Mouse (Mus musculus): ENCODE results near the gene Nemp1. TPM values are rescaled to one million over a fixed set of nuclear protein-coding genes. Genes with fewer than 3 reads are reported as not detected.

Gene Nemp1
- polyA plus RNA-seq, 1 experiment from 2014 or later, result 13.2 TPM

DNA sequence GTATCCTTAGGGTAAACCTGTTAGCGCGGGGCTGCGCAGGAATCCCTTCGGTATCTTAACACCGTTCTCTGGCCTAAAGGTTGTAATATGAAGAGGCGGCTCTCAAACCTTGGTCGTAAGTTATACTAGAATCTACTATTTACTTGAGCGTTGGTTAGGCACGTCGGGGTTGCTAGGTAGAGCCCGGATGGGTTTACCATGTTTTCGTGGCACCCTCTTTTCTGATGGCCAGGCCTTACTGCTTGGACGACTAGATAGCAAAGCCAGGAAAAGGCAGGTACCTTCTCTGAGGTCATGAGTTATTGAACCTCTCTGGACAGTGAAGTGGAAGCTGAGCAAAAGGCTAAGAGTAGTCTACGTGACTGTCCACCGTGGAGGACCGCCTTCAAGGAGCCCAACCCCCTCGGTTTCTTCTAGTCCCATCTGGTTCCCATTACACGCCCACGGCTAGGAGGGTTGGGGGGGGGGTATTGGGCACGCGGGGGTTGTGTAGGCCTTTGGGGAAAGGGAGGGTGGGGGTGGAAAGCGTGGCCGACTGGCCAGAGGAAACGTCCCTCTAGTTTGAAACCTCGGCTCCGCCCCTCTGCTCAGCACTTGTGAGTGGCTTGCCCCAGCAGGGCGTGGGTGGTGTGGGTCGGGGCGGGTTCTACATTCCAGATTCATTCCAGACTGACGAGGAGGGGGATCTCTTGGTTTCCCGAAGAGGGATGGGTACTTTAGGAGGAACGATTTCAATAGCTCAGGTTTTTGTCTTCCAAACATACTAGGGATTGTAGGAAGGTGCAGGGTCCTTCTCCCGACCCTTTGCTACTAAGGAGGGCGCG lies 780 bp downstream of the Nemp1 start:
- Histone ChIP-seq H3K4me1 (ENCODE audit: insufficient read depth) (peaks cover 27% of the 10 kb centered on the region), H3K27me3 (ENCODE audit: insufficient read depth, low read length) (no peaks in the 10 kb centered on the region), H3K4me2 (peak overlapping the region; percentile 88), H3K9me3 (ENCODE audit: low read depth, low read length) (no peaks in the 10 kb centered on the region), H3K9ac (peak overlapping the region; percentile 77), H3K4me3 (ENCODE audit: low read depth, low read length) (peak overlapping the region; percentile 75), H3K36me3 (ENCODE audit: insufficient read depth) (peaks cover 26% of the 10 kb centered on the region), H3K27ac (ENCODE audit: low read depth) (peak overlapping the region; percentile 98)
- ATAC-seq (ENCODE audit: insufficient read depth), result peak; percentile 63
- WGBS, result under 1% methylated on average over 35 of the region's 35 CpGs
- DNase-seq, result peak; percentile 93
- no peak for TF ChIP-seq CTCF (IDR thresholded peaks at IDR 0.05; ENCODE audit: low read depth)

DNA sequence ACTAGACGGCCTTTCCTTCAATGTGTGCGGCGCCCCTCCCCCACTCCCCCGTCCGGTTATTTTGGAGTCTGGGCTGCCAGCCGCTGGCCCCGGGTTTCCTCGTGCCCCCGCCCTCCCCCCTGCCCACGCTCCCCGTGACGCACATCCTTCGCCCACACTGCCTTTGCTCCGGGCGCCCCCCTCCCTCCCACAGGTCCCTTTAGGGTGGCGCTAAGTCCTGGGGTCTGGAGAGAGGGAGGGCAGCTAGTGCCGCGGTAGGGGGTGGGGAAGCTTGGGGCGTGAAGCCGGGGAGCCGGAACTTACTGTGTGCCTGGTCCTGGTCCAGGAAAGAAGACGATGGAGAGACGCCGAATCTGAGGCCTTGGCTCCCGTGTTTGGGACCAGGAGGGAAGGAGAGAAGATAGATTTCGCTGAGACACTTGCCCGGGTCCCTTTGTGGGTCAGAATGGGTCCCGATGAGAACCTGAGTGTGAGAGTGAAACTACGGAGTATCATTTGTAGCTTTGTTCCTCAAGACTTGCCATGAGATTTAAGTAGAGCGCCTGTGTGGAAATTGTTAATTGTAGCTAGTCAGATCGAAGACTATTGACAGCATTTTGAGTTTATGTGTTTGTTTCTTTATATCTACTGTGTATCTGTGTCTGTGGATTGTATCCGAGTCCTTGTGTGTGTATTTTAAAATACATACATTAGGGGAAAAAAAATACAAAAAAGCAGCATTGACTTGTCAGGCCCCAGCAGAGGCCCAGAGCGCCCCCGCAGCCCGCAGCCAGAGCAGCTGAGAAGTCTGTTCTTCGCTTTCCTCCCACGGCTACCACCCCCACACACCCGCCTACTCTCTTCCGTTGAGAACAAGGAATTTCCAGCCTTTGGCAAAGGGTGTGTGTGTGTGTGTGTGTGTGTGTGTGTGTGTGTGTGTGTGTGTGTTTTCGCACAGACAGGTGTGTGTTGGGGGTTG lies 1.7 kb downstream of the Nemp1 start, which contains the start of gene Nab2:
Gene Nab2, minus strand, starts transcription at position 476 of the 958 bp plus-strand sequence.
- peak; percentile 14; the same call in 1 of the 2 replicates for TF ChIP-seq CTCF (IDR thresholded peaks at IDR 0.05; ENCODE audit: low read depth)
- 2% methylated on average over 39 of the region's 40 CpGs for WGBS
- Histone ChIP-seq H3K9ac (peak within 1 kb of the TSS; percentile 77), H3K27ac (ENCODE audit: low read depth) (peak within 1 kb of the TSS; percentile 98), H3K4me1 (ENCODE audit: insufficient read depth) (peaks cover 18% of the 10 kb centered on the region), H3K4me2 (peak within 1 kb of the TSS; percentile 88), H3K36me3 (ENCODE audit: insufficient read depth) (peaks cover 17% of the 10 kb centered on the region), H3K4me3 (ENCODE audit: low read depth, low read length) (peak within 1 kb of the TSS; percentile 75), H3K9me3 (ENCODE audit: low read depth, low read length) (no peaks in the 10 kb centered on the region), H3K27me3 (ENCODE audit: insufficient read depth, low read length) (no peaks in the 10 kb centered on the region)
- DNase-seq (peak; percentile 86), ATAC-seq (ENCODE audit: insufficient read depth) (peak; percentile 47)

- no peak for TF ChIP-seq CTCF (IDR thresholded peaks at IDR 0.05; ENCODE audit: low read depth)
- ATAC-seq (ENCODE audit: insufficient read depth) (no peak), DNase-seq (peak; percentile 79)
- 10% methylated on average over 7 of the region's 7 CpGs for WGBS
- peak overlapping the region; percentile 88 for H3K4me2 ChIP-seq
- H3K9ac ChIP-seq, result no peak overlapping the region
- H3K27me3 ChIP-seq (ENCODE audit: insufficient read depth, low read length), result no peaks in the 10 kb centered on the region
- H3K9me3 ChIP-seq (ENCODE audit: low read depth, low read length), result no peaks in the 10 kb centered on the region
- H3K27ac ChIP-seq (ENCODE audit: low read depth), result peak overlapping the region; percentile 98
- peaks cover 9% of the 10 kb centered on the region; the same call in 1 of the 2 replicates for H3K36me3 ChIP-seq (ENCODE audit: insufficient read depth)
- H3K4me1 ChIP-seq (ENCODE audit: insufficient read depth), result peaks cover 15% of the 10 kb centered on the region
- no peak overlapping the region for H3K4me3 ChIP-seq (ENCODE audit: low read depth, low read length)
These were observed 2.5 kb downstream of the Nemp1 start for GRCm38 (mm10) chr10:127669170-127669569.

- Histone ChIP-seq H3K36me3 (ENCODE audit: insufficient read depth) (no peaks in the 10 kb centered on the region), H3K4me3 (ENCODE audit: low read depth, low read length) (no peak overlapping the region), H3K4me1 (ENCODE audit: insufficient read depth) (peaks cover 7% of the 10 kb centered on the region; the same call in 1 of the 2 replicates), H3K9ac (no peak overlapping the region), H3K27ac (ENCODE audit: low read depth) (no peak overlapping the region), H3K27me3 (ENCODE audit: insufficient read depth, low read length) (no peaks in the 10 kb centered on the region), H3K9me3 (ENCODE audit: low read depth, low read length) (no peaks in the 10 kb centered on the region), H3K4me2 (no peak overlapping the region)
- ATAC-seq (ENCODE audit: insufficient read depth) (no peak), DNase-seq (no peak)
- WGBS, result 90% methylated on average over 2 of the region's 2 CpGs
- no peak; the same call in 1 of the 2 replicates for TF ChIP-seq CTCF (IDR thresholded peaks at IDR 0.05; ENCODE audit: low read depth)
These were observed 3.5 kb downstream of the Nemp1 start for GRCm38 (mm10) chr10:127670185-127670584.

DNA sequence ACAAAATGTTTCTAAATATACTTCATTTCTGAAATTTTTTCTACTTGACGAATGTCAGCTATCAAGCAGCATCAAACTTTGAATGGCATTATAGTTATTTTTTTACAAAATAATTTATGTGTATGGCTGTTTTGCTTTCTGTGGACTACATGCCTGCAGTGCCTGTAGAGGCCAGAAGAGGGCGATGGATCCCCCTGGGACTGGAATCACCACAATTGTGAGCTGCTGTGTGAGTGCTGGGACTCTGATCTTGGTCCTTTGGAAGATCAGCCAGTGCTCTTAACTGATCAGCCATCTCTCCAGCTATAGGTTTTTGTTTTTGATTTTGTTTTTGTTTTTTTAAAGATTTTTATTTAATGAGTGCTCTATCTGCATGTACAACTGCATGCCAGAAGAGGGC lies 4.6 kb downstream of the Nemp1 start:
- WGBS, result 37% methylated on average over 2 of the region's 2 CpGs
- Histone ChIP-seq H3K27ac (ENCODE audit: low read depth) (no peak overlapping the region), H3K4me1 (ENCODE audit: insufficient read depth) (peaks cover 7% of the 10 kb centered on the region; the same call in 1 of the 2 replicates), H3K4me2 (no peak overlapping the region), H3K36me3 (ENCODE audit: insufficient read depth) (no peaks in the 10 kb centered on the region), H3K4me3 (ENCODE audit: low read depth, low read length) (no peak overlapping the region), H3K9me3 (ENCODE audit: low read depth, low read length) (no peaks in the 10 kb centered on the region), H3K27me3 (ENCODE audit: insufficient read depth, low read length) (no peaks in the 10 kb centered on the region), H3K9ac (no peak overlapping the region)
- no peak for ATAC-seq (ENCODE audit: insufficient read depth)
- TF ChIP-seq CTCF (IDR thresholded peaks at IDR 0.05; ENCODE audit: low read depth), result peak; percentile 62
- peak; percentile 56 for DNase-seq

- Histone ChIP-seq H3K4me1 (ENCODE audit: insufficient read depth) (peaks cover 7% of the 10 kb centered on the region; the same call in 1 of the 2 replicates), H3K9ac (no peak overlapping the region), H3K4me3 (ENCODE audit: low read depth, low read length) (no peak overlapping the region), H3K9me3 (ENCODE audit: low read depth, low read length) (no peaks in the 10 kb centered on the region), H3K27ac (ENCODE audit: low read depth) (no peak overlapping the region), H3K36me3 (ENCODE audit: insufficient read depth) (no peaks in the 10 kb centered on the region), H3K27me3 (ENCODE audit: insufficient read depth, low read length) (no peaks in the 10 kb centered on the region), H3K4me2 (no peak overlapping the region)
- TF ChIP-seq CTCF (IDR thresholded peaks at IDR 0.05; ENCODE audit: low read depth), result no peak
- DNase-seq, result no peak
- WGBS, result 90% methylated on average over 6 of the region's 6 CpGs
- ATAC-seq (ENCODE audit: insufficient read depth), result no peak
These were observed 7.5 kb downstream of the Nemp1 start for GRCm38 (mm10) chr10:127674046-127674655.

All from lung, embryonic 14.5 days (tissue).